ENCODE assay signal across 28 mouse cellular contexts in genomic region chr12:7095440-7095839, GRCm38 (mm10).
A peak's percentile ranks its signal among the peaks of the same experiment; 100 is the strongest.
DNase-seq lines count a peak whose midpoint lies in the region; ATAC-seq and TF ChIP-seq lines count a peak whose summit lies in the region.
"Had no signal": no experiment of that assay in that cellular context is flagged by ENCODE, and none has a peak within 500 bp of the region (broad histone marks: within the 10 kb centered on the region; RNA-seq: fewer than 3 reads in every experiment).

No protein-coding gene starts in this region.

- H3K4me1 ChIP-seq in forebrain, embryonic 13.5 days: no peaks in the 10 kb centered on the region
- H3K4me1 ChIP-seq in forebrain, postnatal 0 days (ENCODE audit: insufficient read depth): no peaks in the 10 kb centered on the region
- no peaks in the 10 kb centered on the region for H3K4me1 ChIP-seq in heart, embryonic 11.5 days (ENCODE audit: control insufficient read depth, insufficient read depth, low read length)
- H3K4me1 ChIP-seq in midbrain, embryonic 14.5 days (ENCODE audit: control insufficient read depth, insufficient read depth, low read length): no peaks in the 10 kb centered on the region
- peaks cover 3% of the 10 kb centered on the region; the same call in 1 of the 2 replicates for H3K4me1 ChIP-seq in midbrain, embryonic 10.5 days
- H3K4me1 ChIP-seq: embryonic facial prominence, embryonic 13.5 days; embryonic facial prominence, embryonic 15.5 days; forebrain, embryonic 10.5 days; forebrain, embryonic 12.5 days had no signal

- no peaks in the 10 kb centered on the region for H3K27me3 ChIP-seq in forebrain, embryonic 13.5 days
- no peaks in the 10 kb centered on the region for H3K27me3 ChIP-seq in forebrain, postnatal 0 days (ENCODE audit: insufficient read depth, low read length)
- H3K27me3 ChIP-seq in heart, embryonic 11.5 days (ENCODE audit: control insufficient read depth, insufficient read depth, low read length): no peaks in the 10 kb centered on the region
- H3K27me3 ChIP-seq in midbrain, embryonic 14.5 days (ENCODE audit: control insufficient read depth, insufficient read depth, low read length): no peaks in the 10 kb centered on the region
- no peaks in the 10 kb centered on the region for H3K27me3 ChIP-seq in midbrain, embryonic 10.5 days (ENCODE audit: low read depth, poor library complexity, severe bottlenecking)
- H3K27me3 ChIP-seq: CH12.LX; embryonic facial prominence, embryonic 13.5 days; embryonic facial prominence, embryonic 15.5 days; forebrain, embryonic 12.5 days had no signal

- no peak overlapping the region for H3K4me3 ChIP-seq in forebrain, embryonic 13.5 days
- no peak overlapping the region for H3K4me3 ChIP-seq in forebrain, postnatal 0 days (ENCODE audit: low read depth, low read length)
- H3K4me3 ChIP-seq in heart, embryonic 11.5 days (ENCODE audit: low read depth, low read length): no peak overlapping the region
- H3K4me3 ChIP-seq in midbrain, embryonic 14.5 days (replicated peaks; ENCODE audit: low read depth, low read length): no peak overlapping the region
- no peak overlapping the region for H3K4me3 ChIP-seq in midbrain, embryonic 10.5 days
- H3K4me3 ChIP-seq: embryonic facial prominence, embryonic 13.5 days; embryonic facial prominence, embryonic 15.5 days; erythroblast, embryonic 14.5 days; forebrain, embryonic 10.5 days; forebrain, embryonic 12.5 days had no signal

- no peak for TF ChIP-seq CTCF in forebrain, postnatal 0 days (IDR thresholded peaks at IDR 0.05; ENCODE audit: low read depth)
- TF ChIP-seq CTCF in brain, embryonic 14.5 days (IDR thresholded peaks at IDR 0.05; ENCODE audit: borderline replicate concordance, extremely low read depth, insufficient read depth, insufficient read length): no peak

- no peak for TF ChIP-seq POLR2A in brain, embryonic 14.5 days (IDR thresholded peaks at IDR 0.05; ENCODE audit: borderline replicate concordance, extremely low read depth, insufficient read depth, insufficient read length, poor library complexity, severe bottlenecking)

- no peak overlapping the region for H3K4me2 ChIP-seq in forebrain, embryonic 13.5 days
- H3K4me2 ChIP-seq in forebrain, postnatal 0 days (ENCODE audit: low read depth): no peak overlapping the region
- no peak overlapping the region for H3K4me2 ChIP-seq in heart, embryonic 11.5 days
- no peak overlapping the region for H3K4me2 ChIP-seq in midbrain, embryonic 14.5 days (ENCODE audit: low read length)
- H3K4me2 ChIP-seq: embryonic facial prominence, embryonic 13.5 days; embryonic facial prominence, embryonic 15.5 days; forebrain, embryonic 12.5 days had no signal

- no peak for DNase-seq in forebrain, postnatal 0 days
- DNase-seq in heart, adult 11 months: peak; percentile 68
- peak; percentile 19 for DNase-seq in midbrain, embryonic 14.5 days
- no peak for DNase-seq in midbrain, embryonic 10.5 days (ENCODE audit: low spot score)
- DNase-seq in brain, embryonic 14.5 days (ENCODE audit: low read depth): peak; percentile 64
- DNase-seq: adrenal gland, adult 8-10 months; adrenal gland, postnatal 14 days; adrenal gland, postnatal 36 days; B cell, adult 2 months; cerebellum, adult 11 months; cerebellum, adult 18-20 months; cerebellum, adult 8-10 months; cerebellum, adult 9-11 months; cerebellum, postnatal 36 days; embryo, embryonic 11 days had no signal

- H3K9me3 ChIP-seq in forebrain, embryonic 13.5 days (replicated peaks): no peaks in the 10 kb centered on the region
- H3K9me3 ChIP-seq in forebrain, postnatal 0 days (ENCODE audit: low read length): no peaks in the 10 kb centered on the region
- H3K9me3 ChIP-seq in heart, embryonic 11.5 days (replicated peaks; ENCODE audit: control insufficient read depth, low read length): no peaks in the 10 kb centered on the region
- no peaks in the 10 kb centered on the region for H3K9me3 ChIP-seq in midbrain, embryonic 14.5 days (ENCODE audit: control insufficient read depth, low read length)
- no peaks in the 10 kb centered on the region for H3K9me3 ChIP-seq in midbrain, embryonic 10.5 days (replicated peaks)
- H3K9me3 ChIP-seq: embryonic facial prominence, embryonic 13.5 days; embryonic facial prominence, embryonic 15.5 days; forebrain, embryonic 10.5 days; forebrain, embryonic 12.5 days; G1E had no signal

- H3K9ac ChIP-seq in forebrain, embryonic 13.5 days: no peak overlapping the region
- H3K9ac ChIP-seq in forebrain, postnatal 0 days: no peak overlapping the region
- H3K9ac ChIP-seq in heart, embryonic 11.5 days (ENCODE audit: low read depth, low read length): no peak overlapping the region
- no peak overlapping the region for H3K9ac ChIP-seq in midbrain, embryonic 14.5 days (replicated peaks; ENCODE audit: low read length)
- H3K9ac ChIP-seq: embryonic facial prominence, embryonic 13.5 days; embryonic facial prominence, embryonic 15.5 days; forebrain, embryonic 12.5 days had no signal

- H3K27ac ChIP-seq in forebrain, embryonic 13.5 days: no peak overlapping the region
- no peak overlapping the region for H3K27ac ChIP-seq in forebrain, postnatal 0 days (ENCODE audit: low read depth, low read length)
- H3K27ac ChIP-seq in heart, embryonic 11.5 days (ENCODE audit: low read depth, low read length): no peak overlapping the region
- H3K27ac ChIP-seq in midbrain, embryonic 14.5 days (replicated peaks; ENCODE audit: low read depth, low read length): no peak overlapping the region
- no peak overlapping the region for H3K27ac ChIP-seq in midbrain, embryonic 10.5 days (replicated peaks)
- H3K27ac ChIP-seq: embryonic facial prominence, embryonic 13.5 days; embryonic facial prominence, embryonic 15.5 days; forebrain, embryonic 10.5 days; forebrain, embryonic 12.5 days had no signal

- peak; percentile 33; the same call in 1 of the 2 replicates for ATAC-seq in forebrain, embryonic 13.5 days
- no peak for ATAC-seq in forebrain, postnatal 0 days
- ATAC-seq in heart, embryonic 11.5 days (replicated peaks; ENCODE audit: insufficient number of reproducible peaks, low FRiP score, low TSS enrichment): no peak
- ATAC-seq in midbrain, embryonic 14.5 days (ENCODE audit: low FRiP score, low TSS enrichment): no peak
- no peak for ATAC-seq in frontal cortex, adult (ENCODE audit: low TSS enrichment)
- ATAC-seq: activated CD4-positive, CD25-positive, alpha-beta regulatory T cell, adult 4 months; CD4-positive, CD25-positive, alpha-beta regulatory T cell, adult 4 months; Patski had no signal

- no peaks in the 10 kb centered on the region for H3K36me3 ChIP-seq in forebrain, embryonic 13.5 days (ENCODE audit: poor library complexity, severe bottlenecking)
- H3K36me3 ChIP-seq in forebrain, postnatal 0 days (ENCODE audit: insufficient read depth): no peaks in the 10 kb centered on the region
- no peaks in the 10 kb centered on the region for H3K36me3 ChIP-seq in heart, embryonic 11.5 days (ENCODE audit: control insufficient read depth, insufficient read depth, low read length)
- no peaks in the 10 kb centered on the region for H3K36me3 ChIP-seq in midbrain, embryonic 14.5 days (ENCODE audit: control insufficient read depth, insufficient read depth, low read length)
- H3K36me3 ChIP-seq in midbrain, embryonic 10.5 days: no peaks in the 10 kb centered on the region
- H3K36me3 ChIP-seq: embryonic facial prominence, embryonic 13.5 days; embryonic facial prominence, embryonic 15.5 days; forebrain, embryonic 10.5 days; forebrain, embryonic 12.5 days; G1E had no signal

- 22% methylated on average over 1 of the region's 1 CpGs for WGBS in forebrain, embryonic 13.5 days
- WGBS in forebrain, postnatal 0 days: 16% methylated on average over 1 of the region's 1 CpGs
- WGBS in heart, embryonic 11.5 days (ENCODE audit: insufficient replicate concordance): 60% methylated on average over 1 of the region's 1 CpGs
- WGBS in midbrain, embryonic 14.5 days: 0% methylated on average over 1 of the region's 1 CpGs
- 11% methylated on average over 1 of the region's 1 CpGs for WGBS in midbrain, embryonic 10.5 days

Comparison
In these comparisons a context has a peak if more than half of its experiments do, and no peak if none do; other contexts are left out.
1. DNase-seq: peak in heart, adult 11 months (single experiment), midbrain, embryonic 14.5 days (single experiment) and brain, embryonic 14.5 days (single experiment); none in forebrain, postnatal 0 days (single experiment) and midbrain, embryonic 10.5 days (single experiment).